Mouse (Mus musculus) B cell, adult 2 months (primary cell): Measurements from ENCODE around the gene Rrp1b.
A peak's percentile ranks its signal among the peaks of the same experiment; 100 is the strongest.
"Not testable (repeated sequence)": the region's sequence is repeated elsewhere in the genome, so short reads cannot be mapped to it uniquely, and the experiment has no call there.

Experiments used
- DNase-seq, 2 experiments: peaks; one replicate each; pipeline ENCODE4 v3.0.0; 2022

The Rrp1b gene

DNA sequence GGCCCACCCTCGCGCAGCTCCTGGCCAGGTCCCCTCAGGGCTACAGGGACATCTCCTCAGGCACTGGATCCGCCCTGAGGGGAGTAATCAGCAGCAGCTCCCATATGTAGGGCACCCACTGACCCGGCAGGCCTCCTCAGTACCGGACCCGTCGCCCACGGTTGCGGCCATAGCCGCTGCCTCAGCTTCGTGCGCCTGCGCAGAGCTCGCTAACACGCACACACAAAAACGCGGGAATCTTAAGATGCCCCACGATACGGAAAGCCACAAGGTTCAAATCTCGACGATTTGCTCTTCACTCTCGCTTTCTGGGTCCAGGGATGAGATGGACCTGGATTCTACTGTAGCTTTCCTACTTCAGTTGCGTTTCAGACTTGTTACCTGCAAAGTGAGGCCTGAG lies 1.6 kb upstream of the Rrp1b start:
- DNase-seq = no peak

DNA sequence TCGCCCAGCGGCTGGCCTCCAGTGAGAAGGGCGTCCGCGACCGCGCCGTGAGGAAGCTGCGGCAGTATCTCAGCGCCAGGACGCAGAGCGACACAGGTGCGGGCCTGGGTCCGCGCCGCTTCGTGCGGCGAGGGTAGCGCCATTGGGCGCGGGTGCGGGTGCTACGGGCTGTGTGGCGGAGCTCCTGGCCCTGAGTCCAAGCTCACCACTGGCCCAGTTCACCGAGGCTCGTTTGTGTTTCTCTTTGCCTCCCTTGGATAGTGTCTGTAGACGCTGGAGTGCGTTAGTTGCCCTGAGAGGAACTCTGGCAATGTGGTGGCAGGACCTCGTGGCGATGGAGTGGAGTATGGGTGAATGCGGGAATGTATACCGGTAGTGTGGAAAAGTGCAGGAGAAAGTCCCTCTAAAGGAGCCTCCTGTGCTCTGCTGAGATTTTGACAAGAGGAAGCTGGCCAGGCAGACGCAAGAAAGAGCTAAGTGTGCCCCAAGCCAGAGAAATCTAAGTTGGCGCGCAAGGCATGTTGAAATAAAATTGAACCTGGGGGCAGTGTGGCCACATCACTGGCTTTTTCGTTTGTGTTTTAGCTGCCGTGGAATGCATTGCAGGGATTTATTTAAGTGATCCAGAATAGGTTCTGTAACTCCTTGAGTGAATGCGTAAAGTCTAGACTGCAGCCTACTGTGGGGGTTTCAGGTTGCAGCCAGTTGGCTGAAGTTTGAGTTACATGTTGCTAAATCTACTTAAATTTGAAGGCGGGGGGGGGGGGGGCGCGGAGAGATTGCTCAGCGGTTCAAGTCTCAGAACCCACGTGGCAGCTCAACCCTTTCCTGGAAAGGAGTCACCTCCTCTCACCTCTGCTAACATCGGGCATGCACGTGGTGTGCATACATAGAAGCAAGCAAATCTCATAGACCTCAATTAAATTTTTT lies 874 bp downstream of the Rrp1b start:
- DNase-seq = peak in 1 of 2 experiments; percentile 34

DNA sequence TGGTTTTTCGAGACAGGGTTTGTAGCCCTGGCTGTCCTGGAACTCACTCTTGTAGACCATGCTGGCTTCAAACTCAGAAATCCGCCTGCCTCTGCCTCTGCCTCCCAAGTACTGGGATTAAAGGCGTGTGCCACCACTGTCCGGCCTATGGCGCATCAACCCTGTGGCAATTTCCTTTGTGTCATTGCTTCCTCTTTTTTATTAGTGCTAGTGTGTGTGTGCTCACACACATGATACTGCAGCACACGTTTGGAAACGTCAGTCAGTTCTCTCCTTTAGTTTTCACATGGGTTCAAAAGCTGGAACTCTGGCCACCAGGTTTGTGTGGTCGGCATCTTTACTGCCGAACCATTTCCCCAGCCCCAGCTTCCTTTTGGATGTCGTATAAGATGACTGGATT lies 4.4 kb downstream of the Rrp1b start:
- no peak for DNase-seq

DNA sequence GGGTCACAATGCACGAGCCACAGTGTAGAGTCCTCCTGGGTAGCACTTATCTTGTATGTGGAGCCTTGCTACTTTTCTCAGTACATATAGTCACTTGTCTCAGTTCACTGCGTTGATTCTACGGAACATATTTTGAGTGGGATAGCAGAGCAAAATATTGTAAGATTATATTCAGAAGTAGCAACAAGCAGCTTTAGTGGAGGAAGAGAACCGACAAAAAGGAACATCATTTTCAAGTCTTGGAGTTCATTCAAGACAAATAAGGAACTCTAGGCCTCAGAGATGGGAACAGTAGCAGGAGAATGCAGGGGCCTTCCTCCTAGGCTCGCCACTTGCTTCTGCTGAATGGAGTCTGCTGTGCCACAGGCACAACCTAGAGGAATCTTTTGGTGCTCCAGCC lies 10.6 kb downstream of the Rrp1b start:
- DNase-seq = no peak

DNA sequence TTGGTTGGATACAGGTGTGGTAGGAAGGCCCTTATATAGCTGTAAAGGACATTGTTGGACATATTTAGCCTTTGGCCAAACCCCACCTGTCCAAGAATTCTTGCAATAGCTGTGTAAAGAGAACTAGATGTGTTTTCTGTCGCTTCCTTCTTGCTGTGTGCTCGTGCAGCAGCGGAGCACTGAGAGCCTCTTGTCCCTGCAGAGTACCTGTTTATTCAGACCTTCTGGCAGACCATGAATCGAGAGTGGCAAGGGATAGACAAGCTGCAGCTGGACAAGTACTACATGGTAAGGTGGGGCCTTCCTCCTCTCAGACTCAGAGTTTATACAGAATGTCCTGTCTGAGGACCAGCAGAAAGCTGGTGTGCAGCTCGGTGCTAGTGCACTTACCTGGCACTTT lies 12.5 kb downstream of the Rrp1b start:
- DNase-seq = no peak

DNA sequence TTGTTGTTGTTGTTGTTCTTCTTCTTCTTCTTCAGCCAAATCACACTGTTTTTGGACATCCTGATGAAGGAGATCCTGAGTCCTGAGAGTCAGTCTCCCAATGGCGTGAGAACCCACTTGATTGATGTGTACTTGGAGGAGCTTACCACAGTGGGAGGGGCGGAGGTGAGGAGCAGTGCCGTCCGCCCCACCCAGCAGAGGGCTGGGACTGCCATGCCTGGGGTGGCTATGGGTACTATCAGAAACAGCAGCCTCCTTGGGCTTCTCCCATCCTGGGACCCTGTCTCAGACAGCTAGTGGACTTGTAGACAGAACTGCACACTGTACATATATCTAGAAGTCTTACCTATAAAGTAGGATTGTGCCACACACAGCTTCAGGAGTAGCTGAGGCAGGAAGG lies 14.0 kb downstream of the Rrp1b start:
- DNase-seq = no peak

DNA sequence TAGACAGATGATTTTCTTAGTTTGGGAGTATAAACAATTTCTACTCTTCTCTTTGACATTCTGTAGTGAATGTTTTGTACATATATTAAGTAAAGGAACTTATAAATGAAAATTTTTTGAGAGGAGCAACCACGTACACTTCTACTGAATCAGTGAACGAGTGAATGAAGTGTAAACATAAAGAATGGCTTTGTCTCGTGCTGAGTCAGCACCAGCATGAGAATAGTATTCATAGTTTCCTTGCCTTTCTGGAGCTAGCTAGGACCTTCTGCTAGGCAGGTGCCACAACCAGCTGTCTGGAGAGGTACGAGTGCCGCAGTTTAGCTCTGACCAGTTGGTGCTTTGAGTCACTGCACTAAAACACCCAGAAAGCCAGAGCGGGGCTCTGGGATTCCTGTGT lies 14.7 kb downstream of the Rrp1b start:
- DNase-seq = no peak

DNA sequence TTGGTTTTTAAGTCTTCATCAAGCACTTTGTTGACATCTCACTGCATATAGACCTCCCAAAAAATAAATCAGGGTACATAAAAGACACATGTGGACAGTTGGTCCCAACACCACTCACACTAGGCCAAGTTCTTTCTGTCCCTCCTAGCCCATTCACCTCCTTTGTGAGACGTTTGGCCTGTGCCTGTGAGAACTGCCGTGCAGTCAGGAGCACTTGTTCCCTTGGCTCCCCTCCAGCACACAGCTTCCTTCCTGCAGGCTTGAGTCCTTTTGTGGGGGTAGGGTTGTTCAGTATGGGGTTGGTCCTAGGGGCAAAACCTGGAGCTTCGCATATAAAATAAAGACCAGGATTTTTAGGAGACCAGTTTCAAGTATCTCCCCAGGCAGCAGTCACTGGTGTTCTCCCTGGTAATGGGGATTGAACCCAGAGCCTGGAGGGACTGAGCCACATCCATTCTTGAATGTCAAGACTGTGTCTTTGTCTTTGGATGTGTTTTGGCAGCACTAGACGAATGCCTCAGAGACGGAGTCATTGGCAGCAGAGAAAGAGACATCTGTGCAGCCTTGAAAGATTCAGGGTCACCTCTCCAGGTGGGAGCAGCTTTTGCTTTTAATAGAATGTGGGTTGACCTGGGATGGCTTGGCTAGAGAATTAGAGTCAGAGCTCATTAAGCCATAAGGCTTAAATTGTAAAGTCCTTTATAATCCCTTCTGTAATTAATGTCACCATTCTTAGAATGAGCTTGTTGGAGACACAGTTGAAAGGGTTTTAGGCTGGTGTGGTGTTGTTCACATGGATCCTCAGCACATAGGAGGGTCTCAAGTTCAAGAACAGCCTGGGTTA lies 16.6 kb downstream of the Rrp1b start:
- DNase-seq = no peak

DNA sequence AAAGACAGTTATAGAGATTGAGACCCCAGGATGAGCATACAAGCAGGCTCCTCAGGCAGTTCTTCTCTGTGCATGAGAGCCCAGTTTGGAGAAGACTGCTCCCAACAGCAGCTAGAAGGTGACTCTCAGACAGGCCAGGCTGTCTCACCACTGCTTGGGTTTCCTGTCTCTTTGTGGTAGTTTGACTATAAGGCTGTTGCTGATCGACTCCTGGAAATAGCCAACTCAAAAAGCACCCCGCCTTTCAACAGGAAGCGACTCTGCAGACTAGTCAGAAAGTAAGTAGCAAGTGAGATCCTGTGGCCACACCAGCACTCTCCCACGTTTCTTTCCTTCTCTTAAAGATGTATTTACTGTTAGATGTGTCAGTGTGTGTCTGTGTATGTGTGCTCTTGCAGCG lies 17.8 kb downstream of the Rrp1b start:
- DNase-seq = no peak

DNA sequence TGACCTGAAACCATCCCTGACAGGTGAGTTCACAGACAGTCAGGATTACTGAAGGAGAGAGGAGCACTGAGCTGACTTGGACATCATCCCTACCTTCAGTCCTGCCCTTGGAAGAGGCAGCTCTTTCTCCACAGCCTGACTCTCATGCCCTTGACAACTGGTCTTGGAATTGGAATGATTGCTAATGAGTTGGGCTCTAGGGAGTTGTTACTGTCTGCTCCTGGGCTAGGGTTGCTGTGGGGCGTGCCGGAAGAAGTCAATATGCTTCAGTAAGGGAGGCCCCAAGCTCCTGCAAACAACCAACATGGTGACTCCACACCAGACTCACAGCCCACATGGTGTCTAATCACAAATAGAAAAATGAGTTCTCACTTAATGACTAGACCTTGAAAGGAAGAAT lies 21.9 kb downstream of the Rrp1b start:
- DNase-seq = no peak

DNA sequence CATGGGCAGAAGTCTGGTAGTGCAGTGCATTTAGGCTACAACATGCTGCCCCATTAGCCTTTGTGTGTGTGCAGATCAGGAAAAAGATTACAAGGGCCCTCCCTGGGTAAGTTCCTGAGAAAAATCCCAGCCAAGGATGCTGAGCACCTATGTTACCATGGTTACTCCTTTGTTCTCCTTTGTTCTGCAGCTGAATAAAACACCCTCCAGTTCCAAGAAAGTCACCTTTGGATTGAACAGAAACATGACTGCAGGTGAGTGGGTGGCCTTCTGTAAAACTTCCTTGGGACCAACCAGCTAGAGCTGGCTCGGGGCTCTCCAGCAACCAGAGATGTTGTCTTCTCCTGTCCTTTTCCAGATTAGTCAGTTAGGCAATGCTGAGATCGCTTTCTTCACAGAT lies 23.2 kb downstream of the Rrp1b start:
- DNase-seq = no peak

DNA sequence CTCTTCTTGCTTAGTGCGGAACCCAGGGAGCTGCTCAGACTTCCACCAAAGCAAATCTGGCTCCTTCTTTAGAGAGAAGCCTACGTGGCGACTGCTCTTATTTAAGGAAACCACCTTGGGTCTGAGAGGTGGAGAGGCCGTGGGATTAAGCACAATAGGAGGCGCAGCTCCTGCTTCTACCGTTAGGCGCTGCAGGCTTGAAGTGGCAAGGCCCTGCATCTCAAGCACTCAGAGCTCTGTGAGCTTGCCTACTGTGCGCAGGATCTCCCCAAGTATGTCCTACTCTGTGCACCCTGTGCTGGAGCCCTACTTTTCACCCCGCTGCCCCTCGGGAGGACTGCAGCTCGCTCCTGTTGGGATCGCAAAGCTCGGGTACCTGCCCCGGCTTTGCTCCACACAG lies 25.3 kb downstream of the Rrp1b start:
- DNase-seq = no peak

DNA sequence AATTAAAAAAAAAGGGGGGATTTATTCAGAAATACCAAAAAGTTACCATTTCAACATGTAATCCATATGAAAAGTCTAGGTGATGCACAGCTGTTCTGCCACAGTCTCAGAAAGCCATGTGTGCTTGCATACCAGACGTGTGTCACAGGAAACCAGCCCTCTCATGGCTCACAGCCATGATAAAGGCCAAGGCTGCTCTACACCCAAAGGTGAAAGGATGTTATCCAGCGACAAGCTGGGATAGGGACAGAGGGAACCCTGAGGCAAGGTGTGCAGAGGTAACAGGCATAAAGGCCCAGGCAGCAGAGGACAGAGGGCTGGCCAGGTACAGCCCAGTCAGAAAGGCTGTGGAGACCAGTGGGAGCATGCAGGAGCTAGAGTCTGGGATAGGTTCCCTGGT lies 27.8 kb downstream of the Rrp1b start:
- no peak for DNase-seq

DNA sequence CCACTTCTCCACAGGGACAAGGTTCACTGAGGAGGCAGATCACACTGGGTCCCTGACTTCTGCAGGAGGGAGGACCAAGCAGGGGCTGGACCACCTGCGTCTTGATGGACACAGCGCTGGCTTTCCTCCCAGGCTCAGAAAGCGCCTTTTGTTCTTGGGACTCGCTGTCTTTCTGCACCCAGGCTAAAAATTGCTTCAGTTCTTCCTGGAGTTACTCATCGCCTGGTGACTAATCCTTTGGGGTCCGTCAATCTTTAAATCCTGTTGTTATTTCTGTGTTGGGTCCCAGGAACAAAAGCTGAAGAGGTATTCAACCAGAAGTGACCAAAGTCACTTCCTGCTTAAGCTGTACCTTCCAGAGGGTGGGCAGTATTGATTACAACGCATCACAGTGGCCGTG lies 28.9 kb downstream of the Rrp1b start:
- not testable (repeated sequence) for DNase-seq

DNA sequence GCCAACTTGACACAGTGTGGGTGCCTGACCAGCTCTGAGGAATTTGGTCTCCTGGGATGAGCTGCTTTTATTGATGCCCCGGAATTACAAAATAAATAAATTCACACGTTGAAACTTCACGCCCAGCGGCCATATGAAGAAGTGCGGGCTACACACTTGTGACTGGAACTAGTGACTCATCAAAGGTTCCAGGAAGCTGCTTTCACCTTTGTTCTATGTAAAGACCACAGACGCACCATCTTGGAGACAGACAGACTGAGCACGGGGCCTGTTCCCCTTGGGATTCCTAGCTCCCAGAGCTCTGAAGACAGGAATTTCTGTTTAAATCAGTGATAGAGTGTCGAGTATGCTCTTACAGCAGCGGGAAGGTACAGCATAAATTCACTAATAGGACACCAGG lies 31.6 kb downstream of the Rrp1b start:
- DNase-seq = no peak

DNA sequence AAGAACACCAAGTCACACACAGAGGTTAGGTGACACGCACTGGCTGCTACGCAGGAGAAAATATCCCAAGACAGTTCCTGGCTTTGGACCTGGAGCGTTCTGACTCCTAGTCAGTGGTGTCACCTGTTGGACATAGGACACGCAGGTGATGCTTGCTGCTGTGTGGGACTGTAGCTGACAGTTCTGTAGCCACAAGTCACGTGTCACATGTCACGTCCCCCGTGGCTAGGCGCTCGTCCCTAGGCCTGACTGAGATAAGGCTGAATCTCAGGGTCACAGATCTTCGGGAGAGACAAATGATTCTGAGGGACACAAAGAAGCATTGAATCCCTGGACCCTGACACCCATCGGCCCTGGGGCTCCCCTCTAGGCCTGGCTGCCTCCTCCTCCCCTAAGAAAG lies 32.5 kb downstream of the Rrp1b start:
- no peak for DNase-seq

DNA sequence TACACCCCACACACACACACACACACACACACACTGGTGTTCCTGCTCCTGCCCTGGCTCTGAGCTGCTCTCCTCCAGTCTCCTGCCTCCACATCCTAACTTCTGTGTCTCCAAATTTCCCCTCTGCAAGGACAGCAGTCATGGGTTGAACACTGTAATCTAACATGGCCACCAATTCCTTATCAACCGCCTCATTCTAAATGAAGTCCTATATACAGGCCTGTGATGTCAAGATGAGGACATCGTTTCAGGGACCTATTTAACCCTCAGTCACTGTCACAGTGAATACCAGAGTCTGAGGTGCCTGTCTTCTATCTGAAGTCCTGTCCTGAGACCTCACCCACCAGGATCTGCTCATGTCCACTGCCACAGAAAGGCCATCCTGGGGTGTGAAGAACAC lies 32.9 kb downstream of the Rrp1b start:
- DNase-seq = no peak

DNA sequence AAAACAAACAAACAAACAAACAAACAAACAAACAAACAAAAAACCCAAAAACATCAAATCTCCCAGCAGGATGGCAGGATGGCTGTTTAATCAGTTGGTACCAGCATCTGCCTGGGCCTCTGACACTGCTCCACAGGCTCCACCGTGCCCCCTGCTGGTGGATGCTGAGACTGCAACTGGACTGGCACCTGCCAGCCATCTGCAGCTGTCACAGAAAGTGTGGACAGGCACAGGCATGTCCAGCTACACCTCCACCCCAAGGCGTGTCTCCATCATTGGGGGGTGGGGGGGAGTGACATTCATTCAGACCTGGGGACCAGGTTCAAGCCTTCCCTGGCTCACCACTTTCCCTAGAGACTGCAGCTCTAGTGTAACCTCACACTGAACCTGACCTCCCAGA lies 37.5 kb downstream of the Rrp1b start:
- peak; percentile 92 for DNase-seq

DNA sequence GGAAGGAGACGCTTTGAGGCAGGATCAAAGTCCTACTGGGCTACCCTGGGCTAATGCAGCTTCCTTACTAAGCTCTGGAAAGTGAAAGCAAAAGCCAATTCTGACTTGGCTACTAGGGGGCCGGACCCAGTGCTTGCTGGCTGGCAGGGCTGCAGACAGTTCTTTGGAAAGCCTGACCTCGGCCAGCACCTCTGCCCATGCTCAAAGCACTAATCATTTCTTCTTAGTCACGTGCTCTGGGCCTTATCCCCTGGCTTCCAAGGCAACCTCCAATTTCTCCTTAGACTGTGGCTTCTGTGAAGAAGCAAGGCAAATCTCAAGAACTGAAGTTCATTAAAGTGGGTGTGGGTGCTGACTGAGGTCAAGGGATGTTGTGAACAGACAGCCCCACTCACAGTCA lies 38.8 kb downstream of the Rrp1b start:
- DNase-seq = no peak

DNA sequence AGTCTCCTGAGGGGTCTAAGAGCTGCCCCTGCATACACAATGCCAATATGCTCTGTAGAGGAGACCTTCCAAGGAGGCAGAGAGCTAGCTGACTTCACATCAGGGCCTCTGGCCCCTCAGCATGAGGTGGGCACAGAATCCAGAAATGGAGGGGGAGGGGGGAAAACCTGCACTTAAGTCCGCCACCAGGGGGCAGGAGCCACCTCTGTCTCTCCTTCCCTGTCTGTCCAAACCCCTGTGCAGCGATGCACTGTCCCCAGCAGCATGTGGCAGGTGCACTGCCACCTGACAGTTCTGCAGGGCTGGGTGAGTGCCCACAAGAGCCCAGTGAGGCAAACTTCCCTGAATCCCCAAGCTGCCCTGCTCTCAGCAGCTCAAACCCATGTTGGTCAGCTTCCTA lies 39.3 kb downstream of the Rrp1b start:
- peak; percentile 56 to 58 for DNase-seq

DNA sequence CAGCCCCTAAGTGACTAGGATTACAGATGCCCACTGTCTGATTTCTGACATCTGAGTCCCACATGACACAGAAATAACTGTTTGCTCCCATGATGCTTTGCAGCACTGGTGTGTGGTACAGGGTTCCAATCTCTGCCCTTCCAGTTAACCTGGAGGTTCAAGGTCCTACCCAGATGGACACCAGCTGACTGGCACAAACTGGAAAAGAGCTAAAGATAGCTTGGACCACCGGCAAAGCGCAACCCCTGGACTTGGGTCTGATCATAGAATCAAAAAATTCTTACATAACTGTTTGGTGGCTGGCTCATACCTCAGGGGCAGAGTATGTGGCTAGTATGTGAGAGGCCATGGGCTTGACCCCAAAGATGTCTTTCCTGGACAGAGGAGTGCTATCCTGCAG lies 47.5 kb downstream of the Rrp1b start:
- DNase-seq = no peak

DNA sequence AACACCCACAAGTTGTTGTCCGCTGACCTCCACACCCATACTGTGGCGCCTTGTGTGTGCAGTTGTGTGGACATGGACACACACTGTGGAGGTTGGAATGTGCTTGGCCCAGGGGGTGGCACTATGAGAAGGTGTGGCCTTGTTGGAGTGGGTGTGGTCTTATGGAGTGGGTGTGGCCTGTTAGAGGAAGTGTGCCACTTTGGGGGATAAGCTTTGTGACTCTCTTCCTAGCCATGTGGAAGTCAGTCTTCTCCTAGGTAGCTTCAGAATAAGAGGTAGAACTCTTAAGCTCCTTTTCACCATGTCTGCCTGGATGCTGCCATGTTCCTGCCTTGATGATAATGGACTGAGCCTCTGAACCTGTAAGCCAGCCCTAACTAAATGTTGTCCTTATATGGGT lies 51.2 kb downstream of the Rrp1b start:
- peak; percentile 42 to 47 for DNase-seq

DNA sequence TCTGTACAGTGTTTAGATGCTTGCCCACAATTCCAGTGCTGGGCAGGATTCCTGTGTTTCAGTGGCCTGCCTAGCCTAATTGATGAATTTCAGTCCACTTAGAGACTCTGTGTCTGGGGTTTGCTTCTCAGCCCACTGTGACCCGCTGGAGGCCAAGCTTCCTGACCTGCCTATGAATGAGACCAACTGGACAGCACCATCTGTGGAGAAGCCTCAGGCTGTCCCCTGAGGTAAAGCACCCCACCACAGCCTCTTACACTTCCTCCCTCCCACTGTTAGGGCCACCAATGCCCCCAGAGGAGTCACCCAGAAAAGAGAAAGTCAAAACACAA lies 55.1 kb downstream of the Rrp1b start:
- no peak for DNase-seq
